Mouse (Mus musculus) small intestine, adult 2 months (tissue): ENCODE measurements around the gene Pygl.

Experiments
- CTCF ChIP-seq: fragments of 200-500 bp; IDR thresholded peaks from 2 replicates; pipeline ENCODE4 v1.5.1; 2012; ENCODE audit warnings: low read depth, mild to moderate bottlenecking, control low read depth, inconsistent platforms, low read length, moderate library complexity, mixed read lengths; ENCODE audit not compliant: insufficient replicate concordance, insufficient read length; ENCODE audit errors: extremely low read depth
- POLR2A ChIP-seq: fragments of 200-500 bp; IDR thresholded peaks from 2 replicates; pipeline ENCODE4 v1.6.1; 2012; ENCODE audit warnings: low read depth, mild to moderate bottlenecking, control low read depth, inconsistent platforms, low read length, moderate library complexity

DNA sequence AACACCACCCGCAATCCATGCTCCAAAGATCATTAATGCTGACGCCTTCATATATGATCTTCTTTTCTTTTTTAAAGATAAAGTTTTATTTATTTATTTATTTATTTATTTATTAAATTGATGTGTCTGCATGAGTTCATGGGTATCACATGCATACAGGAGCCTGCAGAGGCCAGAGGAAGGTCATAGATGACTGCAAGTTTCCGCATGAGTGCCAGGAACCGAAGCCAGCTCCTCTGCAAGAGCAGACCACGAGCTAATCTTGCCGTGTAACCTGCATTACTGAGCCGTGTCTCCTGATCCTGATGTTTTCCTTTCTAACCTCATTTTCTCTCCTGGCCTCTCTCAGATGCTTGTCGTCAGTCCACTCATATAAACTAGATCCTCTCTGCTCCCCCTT is 17.0 kb downstream of the Pygl start:
- TF ChIP-seq CTCF = no peak
- TF ChIP-seq POLR2A = no peak
